Mouse (Mus musculus): ENCODE results near the gene 4930430F08Rik. TPM values are rescaled to one million over a fixed set of nuclear protein-coding genes. Genes with fewer than 3 reads are reported as not detected.

Gene 4930430F08Rik
- polyA plus RNA-seq (2012; rRNA removed) = 17.8 and 24.5 TPM in 2 replicates

GRCm38 (mm10) chr10:100590323-100590722, at the start of gene 4930430F08Rik, which contains the start of gene 1700017N19Rik:
Gene 4930430F08Rik, minus strand, starts transcription at chr10:100590423.
Gene 1700017N19Rik, plus strand, starts transcription at chr10:100590484.

Other genes starting within 250 kb of the 4930430F08Rik start
- not detected in 2 replicates for gene Gm4302, start 249.6 kb downstream of the 4930430F08Rik start, polyA plus RNA-seq (2012; rRNA removed)
- not detected in 2 replicates for gene Gm4303, start 244.5 kb downstream of the 4930430F08Rik start, polyA plus RNA-seq (2012; rRNA removed)
- gene Gm4305, start 239.3 kb downstream of the 4930430F08Rik start, polyA plus RNA-seq (2012; rRNA removed) = not detected in 2 replicates
- gene Gm4307, start 229.1 kb downstream of the 4930430F08Rik start, polyA plus RNA-seq (2012; rRNA removed) = not detected in 2 replicates
- gene Gm4312, start 207.9 kb downstream of the 4930430F08Rik start, polyA plus RNA-seq (2012; rRNA removed) = not detected in 2 replicates
- 8.6 and 9.7 TPM in 2 replicates for gene Tmtc3, start 103.1 kb downstream of the 4930430F08Rik start, polyA plus RNA-seq (2012; rRNA removed)
- gene Cep290, start 102.9 kb downstream of the 4930430F08Rik start, polyA plus RNA-seq (2012; rRNA removed) = 5.3 and 5.5 TPM in 2 replicates
- 0.06 and 0.09 TPM in 2 replicates for gene 1700017N19Rik, start 61 bp upstream of the 4930430F08Rik start, polyA plus RNA-seq (2012; rRNA removed)

Data from central nervous system, embryonic 14 days (tissue).